Mouse (Mus musculus): ENCODE data around the gene Alg14. TPM values are rescaled to one million over a fixed set of nuclear protein-coding genes. Genes with fewer than 3 reads are reported as not detected.

Gene Alg14
- polyA plus RNA-seq, 1 experiment = 14.5 TPM

DNA sequence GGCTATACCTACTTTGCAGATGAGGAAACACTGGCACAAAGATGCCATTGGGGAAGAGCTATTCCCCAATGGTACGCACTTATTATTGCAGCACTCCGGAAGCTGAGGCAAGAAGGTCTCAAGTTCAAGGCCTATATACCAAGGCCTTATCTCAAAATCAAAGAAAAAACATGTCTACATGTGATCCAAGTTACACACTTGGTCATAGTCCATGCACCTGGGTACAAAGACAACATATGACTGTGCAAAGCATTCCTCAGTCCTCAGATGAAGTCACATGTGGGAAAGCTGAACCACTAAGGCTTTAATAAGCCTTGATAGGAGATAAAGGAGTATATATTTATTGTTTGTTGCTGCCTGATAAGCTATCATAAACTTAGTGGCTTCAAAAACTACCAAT is 17.6 kb upstream of the Alg14 start:
- WGBS = 93% methylated on average over 2 of the region's 2 CpGs
- no peaks in the 10 kb centered on the region for H3K4me1 ChIP-seq (replicated peaks; ENCODE audit: control insufficient read depth, insufficient read depth, low read length)
- no peaks in the 10 kb centered on the region for H3K36me3 ChIP-seq (ENCODE audit: control insufficient read depth, insufficient read depth, low read length)
- H3K27me3 ChIP-seq (ENCODE audit: control insufficient read depth, insufficient read depth, low read length) = no peaks in the 10 kb centered on the region
- DNase-seq = no peak
- TF ChIP-seq CTCF (IDR thresholded peaks at IDR 0.05; ENCODE audit: borderline replicate concordance, control insufficient read depth, extremely low read depth, insufficient read depth, low read length, poor library complexity) (no peak), POLR2A (IDR thresholded peaks at IDR 0.05; ENCODE audit: control insufficient read depth, extremely low read depth, insufficient read depth, low read length, poor library complexity) (no peak)
- H3K27ac ChIP-seq (ENCODE audit: control insufficient read depth, insufficient read depth, low read length) = no peak overlapping the region
- no peak overlapping the region for H3K4me3 ChIP-seq (ENCODE audit: control insufficient read depth, insufficient read depth, low read length)

- WGBS = 95% methylated on average over 4 of the region's 4 CpGs
- no peak for DNase-seq
- TF ChIP-seq CTCF (IDR thresholded peaks at IDR 0.05; ENCODE audit: borderline replicate concordance, control insufficient read depth, extremely low read depth, insufficient read depth, low read length, poor library complexity) (no peak), POLR2A (IDR thresholded peaks at IDR 0.05; ENCODE audit: control insufficient read depth, extremely low read depth, insufficient read depth, low read length, poor library complexity) (no peak)
- Histone ChIP-seq H3K27me3 (ENCODE audit: control insufficient read depth, insufficient read depth, low read length) (no peaks in the 10 kb centered on the region), H3K36me3 (ENCODE audit: control insufficient read depth, insufficient read depth, low read length) (no peaks in the 10 kb centered on the region), H3K27ac (ENCODE audit: control insufficient read depth, insufficient read depth, low read length) (no peak overlapping the region), H3K4me1 (replicated peaks; ENCODE audit: control insufficient read depth, insufficient read depth, low read length) (no peaks in the 10 kb centered on the region), H3K4me3 (ENCODE audit: control insufficient read depth, insufficient read depth, low read length) (no peak overlapping the region)
These were observed 14.6 kb upstream of the Alg14 start for GRCm38 (mm10) chr3:121277009-121277408.

DNA sequence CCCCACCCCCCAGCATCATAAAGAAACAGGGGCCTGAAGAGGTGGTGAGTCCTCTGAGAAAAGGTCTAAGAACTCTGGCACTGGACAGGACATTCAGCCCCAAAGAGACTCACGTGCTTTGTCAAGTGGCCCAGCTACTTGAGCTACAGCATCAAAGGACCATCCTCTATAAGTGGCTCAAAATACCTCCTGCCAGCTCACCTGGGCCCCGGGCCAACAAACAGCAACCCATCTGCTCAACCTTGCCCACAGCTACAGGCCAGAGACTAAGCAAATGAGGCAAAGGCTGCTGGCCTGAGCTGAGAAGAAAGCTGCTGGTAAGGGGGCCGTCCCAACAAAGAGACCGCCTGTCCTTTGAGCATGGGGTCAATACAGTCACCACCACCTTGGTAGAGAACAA is 14.0 kb upstream of the Alg14 start:
- Histone ChIP-seq H3K4me1 (replicated peaks; ENCODE audit: control insufficient read depth, insufficient read depth, low read length) (no peaks in the 10 kb centered on the region), H3K27me3 (ENCODE audit: control insufficient read depth, insufficient read depth, low read length) (no peaks in the 10 kb centered on the region), H3K4me3 (ENCODE audit: control insufficient read depth, insufficient read depth, low read length) (no peak overlapping the region), H3K36me3 (ENCODE audit: control insufficient read depth, insufficient read depth, low read length) (no peaks in the 10 kb centered on the region), H3K27ac (ENCODE audit: control insufficient read depth, insufficient read depth, low read length) (no peak overlapping the region)
- DNase-seq = no peak
- no peak for TF ChIP-seq POLR2A (IDR thresholded peaks at IDR 0.05; ENCODE audit: control insufficient read depth, extremely low read depth, insufficient read depth, low read length, poor library complexity)
- TF ChIP-seq CTCF (IDR thresholded peaks at IDR 0.05; ENCODE audit: borderline replicate concordance, control insufficient read depth, extremely low read depth, insufficient read depth, low read length, poor library complexity) = no peak
- 98% methylated on average over 4 of the region's 4 CpGs for WGBS

DNA sequence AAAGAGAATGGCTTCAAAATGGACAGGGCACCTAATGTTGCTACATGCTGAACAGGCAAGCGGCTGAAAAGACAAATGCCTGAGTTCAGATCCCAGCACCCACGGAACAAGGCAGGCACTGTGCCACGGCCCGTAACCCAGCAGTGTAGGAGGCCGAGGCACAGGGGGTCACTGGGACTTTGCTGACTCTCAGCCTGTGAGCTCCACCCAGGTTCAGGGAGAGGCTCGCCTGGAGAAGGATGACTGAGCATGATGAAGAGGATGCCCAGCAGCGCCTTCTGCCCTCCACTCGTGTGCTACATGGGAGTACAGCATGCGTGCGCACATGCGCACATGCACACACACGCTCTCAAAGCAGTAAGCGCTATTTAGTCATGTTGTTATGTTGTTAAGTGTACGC is 11.9 kb upstream of the Alg14 start:
- TF ChIP-seq CTCF (IDR thresholded peaks at IDR 0.05; ENCODE audit: borderline replicate concordance, control insufficient read depth, extremely low read depth, insufficient read depth, low read length, poor library complexity) (no peak), POLR2A (IDR thresholded peaks at IDR 0.05; ENCODE audit: control insufficient read depth, extremely low read depth, insufficient read depth, low read length, poor library complexity) (no peak)
- H3K36me3 ChIP-seq (ENCODE audit: control insufficient read depth, insufficient read depth, low read length) = no peaks in the 10 kb centered on the region
- H3K4me1 ChIP-seq (replicated peaks; ENCODE audit: control insufficient read depth, insufficient read depth, low read length) = no peaks in the 10 kb centered on the region
- no peak overlapping the region for H3K4me3 ChIP-seq (ENCODE audit: control insufficient read depth, insufficient read depth, low read length)
- H3K27ac ChIP-seq (ENCODE audit: control insufficient read depth, insufficient read depth, low read length) = no peak overlapping the region
- H3K27me3 ChIP-seq (ENCODE audit: control insufficient read depth, insufficient read depth, low read length) = no peaks in the 10 kb centered on the region
- no peak for DNase-seq
- WGBS = 96% methylated on average over 14 of the region's 14 CpGs

DNA sequence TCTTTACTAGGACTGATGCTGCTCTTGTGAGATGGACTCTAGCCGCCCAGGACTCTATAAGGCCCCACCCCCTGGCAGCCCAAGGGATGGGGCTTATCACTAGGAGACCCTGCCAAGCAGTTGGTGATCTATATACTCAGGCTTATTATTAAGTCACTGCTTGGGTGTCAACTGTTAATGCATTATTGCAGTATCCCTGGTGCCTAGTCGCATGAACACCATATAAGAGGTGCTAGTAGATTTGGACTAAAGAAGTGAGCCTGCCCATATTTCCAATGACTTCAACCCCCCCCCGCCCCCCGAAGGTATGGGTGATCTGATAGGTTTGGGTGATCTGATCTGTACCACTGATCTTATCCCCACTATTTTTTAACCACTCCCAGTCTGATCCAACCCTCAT is 8.6 kb upstream of the Alg14 start, which contains the start of gene Tmem56:
Gene Tmem56, minus strand, starts transcription at position 101 of the 400 bp plus-strand sequence.
- DNase-seq = no peak
- TF ChIP-seq POLR2A (IDR thresholded peaks at IDR 0.05; ENCODE audit: control insufficient read depth, extremely low read depth, insufficient read depth, low read length, poor library complexity) (no peak), CTCF (IDR thresholded peaks at IDR 0.05; ENCODE audit: borderline replicate concordance, control insufficient read depth, extremely low read depth, insufficient read depth, low read length, poor library complexity) (no peak)
- WGBS = 95% methylated on average over 4 of the region's 4 CpGs
- no peak within 1 kb of the TSS for H3K4me3 ChIP-seq (ENCODE audit: control insufficient read depth, insufficient read depth, low read length)
- H3K27me3 ChIP-seq (ENCODE audit: control insufficient read depth, insufficient read depth, low read length) = no peaks in the 10 kb centered on the region
- no peaks in the 10 kb centered on the region for H3K4me1 ChIP-seq (replicated peaks; ENCODE audit: control insufficient read depth, insufficient read depth, low read length)
- no peak within 1 kb of the TSS for H3K27ac ChIP-seq (ENCODE audit: control insufficient read depth, insufficient read depth, low read length)
- H3K36me3 ChIP-seq (ENCODE audit: control insufficient read depth, insufficient read depth, low read length) = no peaks in the 10 kb centered on the region

DNA sequence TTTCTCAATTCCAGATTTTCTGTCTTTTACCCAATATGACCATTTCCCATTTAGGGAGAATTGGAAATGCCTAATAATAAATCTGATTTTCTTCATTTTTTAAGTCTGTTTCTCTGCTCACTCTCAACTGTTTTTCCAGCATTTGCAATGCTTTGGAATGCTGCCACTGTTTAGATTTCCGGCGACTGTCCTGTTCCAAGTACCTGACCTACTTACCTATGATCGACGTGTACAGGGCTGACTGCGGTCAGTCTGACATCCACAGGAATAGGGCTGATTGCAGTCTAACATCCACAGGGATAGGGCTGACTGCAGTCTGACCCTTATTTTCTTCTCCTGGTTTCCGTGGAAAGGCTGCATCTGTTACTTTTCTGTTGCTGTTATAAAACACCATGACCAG is 6.4 kb upstream of the Alg14 start:
- Histone ChIP-seq H3K27me3 (ENCODE audit: control insufficient read depth, insufficient read depth, low read length) (no peaks in the 10 kb centered on the region), H3K4me3 (ENCODE audit: control insufficient read depth, insufficient read depth, low read length) (no peak overlapping the region), H3K27ac (ENCODE audit: control insufficient read depth, insufficient read depth, low read length) (no peak overlapping the region), H3K36me3 (ENCODE audit: control insufficient read depth, insufficient read depth, low read length) (no peaks in the 10 kb centered on the region), H3K4me1 (replicated peaks; ENCODE audit: control insufficient read depth, insufficient read depth, low read length) (no peaks in the 10 kb centered on the region)
- over 99% methylated on average over 6 of the region's 6 CpGs for WGBS
- TF ChIP-seq POLR2A (IDR thresholded peaks at IDR 0.05; ENCODE audit: control insufficient read depth, extremely low read depth, insufficient read depth, low read length, poor library complexity) = no peak
- no peak for TF ChIP-seq CTCF (IDR thresholded peaks at IDR 0.05; ENCODE audit: borderline replicate concordance, control insufficient read depth, extremely low read depth, insufficient read depth, low read length, poor library complexity)
- DNase-seq = no peak

DNA sequence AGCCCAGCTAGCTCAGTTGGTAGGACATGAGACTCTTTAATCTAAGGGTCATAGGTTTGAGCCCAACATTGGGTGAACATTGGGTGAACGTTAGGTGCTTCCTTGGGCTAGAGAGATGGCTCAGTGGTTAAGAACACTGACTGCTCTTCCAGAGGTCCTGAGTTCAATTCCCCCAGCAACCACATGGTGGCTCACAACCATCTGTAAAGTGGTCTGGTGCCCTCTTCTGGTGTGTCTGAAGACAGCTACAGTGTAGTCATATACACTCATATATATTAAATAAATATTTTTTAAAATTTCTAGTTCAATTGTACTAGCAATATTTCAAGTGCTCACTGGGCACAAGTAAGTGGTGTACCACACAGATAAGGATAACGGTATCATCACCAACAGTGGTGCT is 4.4 kb upstream of the Alg14 start:
- peak; percentile 24 for DNase-seq
- Histone ChIP-seq H3K27ac (ENCODE audit: control insufficient read depth, insufficient read depth, low read length) (no peak overlapping the region), H3K27me3 (ENCODE audit: control insufficient read depth, insufficient read depth, low read length) (no peaks in the 10 kb centered on the region), H3K4me3 (ENCODE audit: control insufficient read depth, insufficient read depth, low read length) (no peak overlapping the region), H3K4me1 (replicated peaks; ENCODE audit: control insufficient read depth, insufficient read depth, low read length) (no peaks in the 10 kb centered on the region), H3K36me3 (ENCODE audit: control insufficient read depth, insufficient read depth, low read length) (no peaks in the 10 kb centered on the region)
- 95% methylated on average over 2 of the region's 2 CpGs for WGBS
- TF ChIP-seq POLR2A (IDR thresholded peaks at IDR 0.05; ENCODE audit: control insufficient read depth, extremely low read depth, insufficient read depth, low read length, poor library complexity) (no peak), CTCF (IDR thresholded peaks at IDR 0.05; ENCODE audit: borderline replicate concordance, control insufficient read depth, extremely low read depth, insufficient read depth, low read length, poor library complexity) (no peak)
